Mouse (Mus musculus): ENCODE data around the gene Ugp2. TPM values are rescaled to one million over a fixed set of nuclear protein-coding genes. Genes with fewer than 3 reads are reported as not detected.
"Not testable (repeated sequence)": the region's sequence is repeated elsewhere in the genome, so short reads cannot be mapped to it uniquely, and the experiment has no call there.

Gene Ugp2
- total RNA-seq, 1 experiment from 2014 or later = 96.5 TPM

- ATAC-seq (ENCODE audit: extremely low read depth, insufficient number of reproducible peaks, low FRiP score, poor library complexity, severe bottlenecking) = no peak
Measured at GRCm38 (mm10) chr11:21343490-21343889, 27.5 kb downstream of the Ugp2 start.

GRCm38 (mm10) chr11:21339088-21339487 lies 31.9 kb downstream of the Ugp2 start:
- ATAC-seq (ENCODE audit: extremely low read depth, insufficient number of reproducible peaks, low FRiP score, poor library complexity, severe bottlenecking) = no peak

GRCm38 (mm10) chr11:21337855-21338254 lies 33.1 kb downstream of the Ugp2 start:
- ATAC-seq (ENCODE audit: extremely low read depth, insufficient number of reproducible peaks, low FRiP score, poor library complexity, severe bottlenecking) = no peak

GRCm38 (mm10) chr11:21332639-21333295 lies 38.2 kb downstream of the Ugp2 start:
- no peak for ATAC-seq (ENCODE audit: extremely low read depth, insufficient number of reproducible peaks, low FRiP score, poor library complexity, severe bottlenecking)

GRCm38 (mm10) chr11:21328141-21328540 lies 42.9 kb downstream of the Ugp2 start:
- no peak for ATAC-seq (ENCODE audit: extremely low read depth, insufficient number of reproducible peaks, low FRiP score, poor library complexity, severe bottlenecking)

GRCm38 (mm10) chr11:21327486-21327885 lies 43.5 kb downstream of the Ugp2 start:
- no peak for ATAC-seq (ENCODE audit: extremely low read depth, insufficient number of reproducible peaks, low FRiP score, poor library complexity, severe bottlenecking)

GRCm38 (mm10) chr11:21326770-21327169 lies 44.2 kb downstream of the Ugp2 start:
- no peak for ATAC-seq (ENCODE audit: extremely low read depth, insufficient number of reproducible peaks, low FRiP score, poor library complexity, severe bottlenecking)

GRCm38 (mm10) chr11:21325781-21326180 lies 45.2 kb downstream of the Ugp2 start:
- no peak for ATAC-seq (ENCODE audit: extremely low read depth, insufficient number of reproducible peaks, low FRiP score, poor library complexity, severe bottlenecking)

GRCm38 (mm10) chr11:21322349-21322748 lies 48.7 kb downstream of the Ugp2 start:
- ATAC-seq (ENCODE audit: extremely low read depth, insufficient number of reproducible peaks, low FRiP score, poor library complexity, severe bottlenecking) = 0 out of 2 replicates have a peak, but pooled peaks have one; percentile 26

- ATAC-seq (ENCODE audit: extremely low read depth, insufficient number of reproducible peaks, low FRiP score, poor library complexity, severe bottlenecking) = no peak
Measured at GRCm38 (mm10) chr11:21321577-21321976, 49.4 kb downstream of the Ugp2 start.

- ATAC-seq (ENCODE audit: extremely low read depth, insufficient number of reproducible peaks, low FRiP score, poor library complexity, severe bottlenecking) = no peak
Measured at GRCm38 (mm10) chr11:21313922-21314657, 56.9 kb downstream of the Ugp2 start.

GRCm38 (mm10) chr11:21309516-21309915 lies 61.5 kb downstream of the Ugp2 start:
- no peak for ATAC-seq (ENCODE audit: extremely low read depth, insufficient number of reproducible peaks, low FRiP score, poor library complexity, severe bottlenecking)

GRCm38 (mm10) chr11:21308119-21308518 lies 62.9 kb downstream of the Ugp2 start:
- ATAC-seq (ENCODE audit: extremely low read depth, insufficient number of reproducible peaks, low FRiP score, poor library complexity, severe bottlenecking) = no peak

- no peak for ATAC-seq (ENCODE audit: extremely low read depth, insufficient number of reproducible peaks, low FRiP score, poor library complexity, severe bottlenecking)
Measured at GRCm38 (mm10) chr11:21307078-21307668, 63.8 kb downstream of the Ugp2 start.

GRCm38 (mm10) chr11:21303619-21304018 lies 67.4 kb downstream of the Ugp2 start:
- ATAC-seq (ENCODE audit: extremely low read depth, insufficient number of reproducible peaks, low FRiP score, poor library complexity, severe bottlenecking) = no peak

GRCm38 (mm10) chr11:21295486-21295885 lies 75.5 kb downstream of the Ugp2 start:
- no peak for ATAC-seq (ENCODE audit: extremely low read depth, insufficient number of reproducible peaks, low FRiP score, poor library complexity, severe bottlenecking)

- not testable (repeated sequence) for ATAC-seq (ENCODE audit: extremely low read depth, insufficient number of reproducible peaks, low FRiP score, poor library complexity, severe bottlenecking)
Measured at GRCm38 (mm10) chr11:21288153-21288552, 82.8 kb downstream of the Ugp2 start.

GRCm38 (mm10) chr11:21286391-21286790 lies 84.6 kb downstream of the Ugp2 start:
- no peak for ATAC-seq (ENCODE audit: extremely low read depth, insufficient number of reproducible peaks, low FRiP score, poor library complexity, severe bottlenecking)

GRCm38 (mm10) chr11:21276151-21276550 lies 94.8 kb downstream of the Ugp2 start:
- no peak for ATAC-seq (ENCODE audit: extremely low read depth, insufficient number of reproducible peaks, low FRiP score, poor library complexity, severe bottlenecking)

Data from neutrophil, adult 5-6 weeks (primary cell).